ENCODE assay signal across 9 mouse cellular contexts in the genomic region with DNA sequence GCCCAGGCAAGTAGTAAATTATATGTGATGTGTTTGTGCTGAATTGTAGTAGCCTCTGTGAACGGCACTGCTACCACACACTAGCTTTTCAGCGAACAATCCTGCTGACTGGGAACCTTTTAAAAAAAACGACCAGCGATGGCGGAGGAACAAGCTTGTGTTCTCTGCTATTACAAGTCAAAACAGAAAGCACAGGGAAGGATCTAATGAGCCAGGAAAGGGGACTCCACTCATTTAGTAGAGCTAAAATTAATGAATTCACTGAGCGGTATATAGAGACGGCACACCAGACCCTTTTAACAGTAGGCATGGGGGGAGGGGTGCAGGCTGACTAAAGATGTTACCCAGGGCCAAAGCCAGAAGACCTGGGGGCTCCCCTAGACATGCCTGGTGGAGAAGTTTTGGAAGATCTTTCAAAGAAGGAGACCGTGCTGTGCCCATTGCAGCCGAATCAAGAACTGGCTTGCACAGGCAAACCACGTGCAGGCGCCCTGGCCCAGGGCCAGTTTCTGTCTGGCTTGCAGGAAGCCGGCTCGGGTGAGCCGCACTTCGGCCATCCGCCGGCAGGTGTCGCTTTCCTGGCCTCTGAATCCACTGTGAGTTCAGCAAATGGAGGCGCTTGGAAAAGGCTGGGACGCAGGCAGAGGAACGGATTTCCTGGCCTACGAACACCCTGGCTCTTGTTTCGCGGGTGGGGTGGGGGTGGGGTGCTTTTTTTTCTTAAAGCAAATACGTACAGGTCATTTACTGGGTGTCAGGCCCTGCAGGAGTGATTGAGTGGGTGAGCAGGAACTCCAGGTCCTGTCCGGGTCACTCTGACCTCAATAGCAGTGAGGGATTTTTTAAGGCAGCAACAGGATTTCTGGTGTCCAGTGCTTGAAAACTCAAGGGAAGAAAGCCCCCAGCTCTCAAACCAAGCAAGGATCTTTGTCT. TPM values are rescaled to one million over a fixed set of nuclear protein-coding genes. Genes with fewer than 3 reads are reported as not detected.
DNase-seq lines count a peak whose midpoint lies in the region; ATAC-seq and TF ChIP-seq lines count a peak whose summit lies in the region.
"Had no signal": no experiment of that assay in that cellular context is flagged by ENCODE, and none has a peak within 500 bp of the region (broad histone marks: within the 10 kb centered on the region; RNA-seq: fewer than 3 reads in every experiment).

No protein-coding gene starts in this region.

- H3K27ac ChIP-seq in heart, embryonic 12.5 days (ENCODE audit: poor library complexity, severe bottlenecking): peak overlapping the region; percentile 60
- peak overlapping the region; percentile 84 for H3K27ac ChIP-seq in kidney, embryonic 16.5 days (ENCODE audit: low read length)

- H3K36me3 ChIP-seq in heart, embryonic 12.5 days: no peaks in the 10 kb centered on the region
- no peaks in the 10 kb centered on the region for H3K36me3 ChIP-seq in kidney, embryonic 16.5 days (ENCODE audit: insufficient read depth, low read length)

- no peaks in the 10 kb centered on the region for H3K27me3 ChIP-seq in heart, embryonic 12.5 days (replicated peaks)
- no peaks in the 10 kb centered on the region for H3K27me3 ChIP-seq in kidney, embryonic 16.5 days (ENCODE audit: insufficient read depth, low read length)

- peak; percentile 94 for DNase-seq in CD4-positive helper T cell, adult 2 months (ENCODE audit: low read depth, low spot score)
- peak; percentile 99 for DNase-seq in brain, embryonic 14.5 days (ENCODE audit: low read depth)
- peak; percentile 95 for DNase-seq in liver
- peak; percentile 96 to 97 for DNase-seq in monocyte, adult 2 months (ENCODE audit: low read depth in 1 of 2, low spot score in 2 of 2)
- DNase-seq in spleen, postnatal 14 days (ENCODE audit: low spot score in 2 of 2): peak; percentile 96 to 98

- 12% methylated on average over 26 of the region's 26 CpGs for WGBS in heart, embryonic 12.5 days
- 4% methylated on average over 26 of the region's 26 CpGs for WGBS in kidney, embryonic 16.5 days

- no peaks in the 10 kb centered on the region for H3K9me3 ChIP-seq in heart, embryonic 12.5 days (replicated peaks)
- no peaks in the 10 kb centered on the region for H3K9me3 ChIP-seq in kidney, embryonic 16.5 days (ENCODE audit: low read length)

- peak; percentile 97 for TF ChIP-seq CTCF in brain, embryonic 14.5 days (IDR thresholded peaks at IDR 0.05; ENCODE audit: borderline replicate concordance, extremely low read depth, insufficient read depth, insufficient read length)

- H3K4me2 ChIP-seq in heart, embryonic 12.5 days: peak overlapping the region; percentile 69
- peak overlapping the region; percentile 70 for H3K4me2 ChIP-seq in kidney, embryonic 16.5 days (replicated peaks; ENCODE audit: low read depth, low read length)

- peaks cover 32% of the 10 kb centered on the region for H3K4me1 ChIP-seq in heart, embryonic 12.5 days (replicated peaks)
- H3K4me1 ChIP-seq in kidney, embryonic 16.5 days (ENCODE audit: insufficient read depth, low read length): peaks cover 44% of the 10 kb centered on the region

- ATAC-seq in erythroblast, adult 5-6 weeks (replicated peaks; ENCODE audit: low FRiP score, poor library complexity, severe bottlenecking): peak; percentile 92
- peak; percentile 85 for ATAC-seq in heart, embryonic 12.5 days (ENCODE audit: insufficient number of reproducible peaks, low FRiP score)
- peak; percentile 75 for ATAC-seq in kidney, embryonic 16.5 days (ENCODE audit: low FRiP score, low TSS enrichment)

- TF ChIP-seq POLR2A in brain, embryonic 14.5 days (IDR thresholded peaks at IDR 0.05; ENCODE audit: borderline replicate concordance, extremely low read depth, insufficient read depth, insufficient read length, poor library complexity, severe bottlenecking): no peak

- peak overlapping the region; percentile 26 for H3K4me3 ChIP-seq in heart, embryonic 12.5 days
- peak overlapping the region; percentile 39 for H3K4me3 ChIP-seq in kidney, embryonic 16.5 days (ENCODE audit: low read length)
- H3K4me3 ChIP-seq: erythroblast, embryonic 14.5 days had no signal

- H3K9ac ChIP-seq in heart, embryonic 12.5 days: peak overlapping the region; percentile 66
- peak overlapping the region; percentile 65 for H3K9ac ChIP-seq in kidney, embryonic 16.5 days (replicated peaks; ENCODE audit: low read length)

RNA-seq across cellular contexts. Expression of gene Gm42791, which starts 11.7 kb away (rescaled TPM):
- not detected in 2 replicates for polyA plus RNA-seq in brain, embryonic 14.5 days (2012; rRNA removed)
- 1.9 TPM in 1 of 2 replicates, not detected in the other for total RNA-seq in erythroblast, adult 5-6 weeks (2015; ENCODE audit: low replicate concordance)
- 14.2 TPM in 1 of 2 replicates, not detected in the other for total RNA-seq in erythroblast, adult 5-6 weeks (2017; ENCODE audit: low replicate concordance)
- 0.45 TPM in 1 of 2 replicates, not detected in the other for polyA plus RNA-seq in heart, embryonic 12.5 days (2016; fragmentation: Nextera tagmentation; extraction: Ambion mirVana)
- 0.42 TPM in 1 of 2 replicates, not detected in the other for polyA plus RNA-seq in kidney, embryonic 16.5 days (2015; fragmentation: Nextera tagmentation; extraction: Ambion mirVana)

Comparison
In these comparisons a context has a peak if more than half of its experiments do, and no peak if none do; other contexts are left out.
1. Peak in every context shown above with its lines: DNase-seq, ATAC-seq, H3K4me3 ChIP-seq and H3K27ac ChIP-seq.